Mouse (Mus musculus): ENCODE measurements around the gene Ltb. TPM values are rescaled to one million over a fixed set of nuclear protein-coding genes. Genes with fewer than 3 reads are reported as not detected.

Gene Ltb
- polyA plus RNA-seq, 1 experiment, result 12.1 TPM

DNA sequence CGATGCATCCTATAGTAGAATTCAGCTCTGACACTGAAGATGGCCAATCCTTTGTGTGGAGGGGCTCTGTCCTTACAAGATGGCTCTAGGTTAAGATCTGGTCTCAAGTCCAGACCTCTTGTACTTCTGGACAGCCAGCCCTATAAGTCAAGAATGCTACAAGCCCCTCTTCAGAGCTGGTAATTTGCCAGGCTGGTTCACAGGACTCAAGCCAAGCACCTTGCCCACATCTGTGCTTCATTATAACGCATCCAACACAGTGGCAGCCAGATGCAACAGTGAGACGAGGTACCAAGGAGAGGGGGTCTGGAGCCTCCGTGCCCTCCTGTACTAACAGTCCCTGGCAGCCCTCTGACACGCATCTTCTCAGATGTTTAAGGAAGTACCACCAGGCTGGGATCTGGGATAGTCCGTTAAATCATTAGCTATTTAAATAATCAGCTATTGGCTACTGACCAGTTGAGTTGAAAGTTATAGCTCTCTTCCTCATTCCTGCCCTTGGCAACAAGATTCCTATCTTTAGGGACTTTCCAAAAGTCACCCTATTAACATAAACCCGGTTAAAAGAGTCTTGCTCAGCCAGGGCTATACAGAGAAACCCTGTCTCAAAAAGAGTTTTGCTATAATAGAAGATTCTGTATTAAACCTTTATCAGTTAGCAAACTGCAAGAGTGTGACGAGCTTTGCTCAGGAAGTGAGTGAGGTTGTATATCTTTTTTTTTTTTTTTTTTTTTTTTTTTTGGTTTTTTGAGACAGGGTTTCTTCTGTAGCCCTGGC lies 19.9 kb upstream of the Ltb start:
- Histone ChIP-seq H3K9me3 (no peaks in the 10 kb centered on the region), H3K36me3 (replicated peaks; ENCODE audit: low read length) (peaks cover 9% of the 10 kb centered on the region), H3K4me3 (replicated peaks) (peak overlapping the region; percentile 19), H3K4me1 (peaks cover 52% of the 10 kb centered on the region), H3K27me3 (replicated peaks) (no peaks in the 10 kb centered on the region)
- TF ChIP-seq FLI1 (IDR thresholded peaks at IDR 0.05; ENCODE audit: low read length) (no peak), GATA1 (IDR thresholded peaks at IDR 0.05; ENCODE audit: borderline replicate concordance, low read length) (no peak)

DNA sequence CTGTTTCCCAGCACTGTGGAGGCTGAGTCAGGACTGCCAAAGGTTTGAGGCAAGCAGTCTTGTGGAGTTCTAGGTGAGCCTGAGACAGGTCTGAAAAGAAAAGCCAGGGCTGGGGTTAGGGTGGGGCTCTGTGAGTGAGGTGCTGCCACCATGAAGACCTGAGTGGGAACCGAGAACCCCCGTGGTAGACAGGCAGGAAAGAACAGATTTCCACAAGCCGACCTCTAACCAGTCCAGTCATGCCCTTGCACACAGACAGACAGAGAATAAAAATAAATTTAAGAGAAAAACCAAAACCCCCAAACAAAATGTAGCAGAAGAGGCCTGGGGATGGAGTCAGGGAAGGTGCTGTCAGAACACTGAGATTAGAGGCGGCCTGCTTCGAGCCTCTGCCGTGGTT lies 18.9 kb upstream of the Ltb start:
- Histone ChIP-seq H3K4me1 (peaks cover 58% of the 10 kb centered on the region), H3K27me3 (replicated peaks) (no peaks in the 10 kb centered on the region), H3K4me3 (replicated peaks) (no peak overlapping the region), H3K36me3 (replicated peaks; ENCODE audit: low read length) (peaks cover 19% of the 10 kb centered on the region), H3K9me3 (no peaks in the 10 kb centered on the region)
- TF ChIP-seq FLI1 (IDR thresholded peaks at IDR 0.05; ENCODE audit: low read length), result no peak
- no peak for TF ChIP-seq GATA1 (IDR thresholded peaks at IDR 0.05; ENCODE audit: borderline replicate concordance, low read length)

DNA sequence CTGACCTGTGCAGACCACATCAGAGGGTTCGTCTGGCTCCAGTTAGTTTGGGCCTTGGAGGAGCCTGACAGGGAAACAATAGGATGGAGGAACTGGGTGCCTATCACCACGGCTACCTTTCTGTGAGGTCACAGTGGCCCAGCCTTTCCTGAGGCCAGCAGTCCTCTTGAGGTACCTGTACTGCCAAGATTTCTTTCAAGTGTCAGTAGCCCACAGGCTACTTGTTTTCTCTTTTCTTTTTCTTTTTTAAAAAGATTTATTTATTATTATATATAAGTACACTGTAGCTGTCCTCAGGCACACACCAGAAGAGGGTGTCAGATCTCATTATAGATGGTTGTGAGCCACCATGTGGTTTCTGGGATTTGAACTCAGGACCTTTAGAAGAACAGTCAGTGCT lies 18.3 kb upstream of the Ltb start, which contains the start of gene Aif1:
Gene Aif1, minus strand, starts transcription at position 101 of the 400 bp plus-strand sequence.
- no peaks in the 10 kb centered on the region for H3K9me3 ChIP-seq
- H3K4me1 ChIP-seq, result peaks cover 59% of the 10 kb centered on the region
- TF ChIP-seq FLI1 (IDR thresholded peaks at IDR 0.05; ENCODE audit: low read length), result no peak
- no peak for TF ChIP-seq GATA1 (IDR thresholded peaks at IDR 0.05; ENCODE audit: borderline replicate concordance, low read length)
- no peaks in the 10 kb centered on the region for H3K27me3 ChIP-seq (replicated peaks)
- peaks cover 21% of the 10 kb centered on the region for H3K36me3 ChIP-seq (replicated peaks; ENCODE audit: low read length)
- H3K4me3 ChIP-seq (replicated peaks), result no peak within 1 kb of the TSS

DNA sequence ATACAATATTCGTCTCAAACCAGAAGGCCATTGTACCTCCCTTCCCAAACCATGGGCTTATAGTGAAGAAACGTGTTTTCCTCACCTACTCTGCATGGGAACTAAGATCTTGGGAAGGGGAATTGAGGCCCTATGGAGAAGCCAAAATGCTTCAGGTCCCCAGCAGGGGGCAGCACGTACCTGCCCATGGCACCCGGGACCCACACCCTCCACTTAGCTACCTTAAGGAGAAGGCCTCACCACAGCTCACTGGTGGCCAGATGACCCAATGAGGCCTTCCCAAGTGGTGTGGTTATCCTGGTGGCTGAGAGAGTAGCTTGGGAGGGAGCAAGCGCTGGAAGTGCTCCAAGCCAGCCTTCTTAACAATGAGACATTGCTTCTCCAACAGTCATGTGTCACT lies 15.7 kb upstream of the Ltb start:
- H3K4me3 ChIP-seq (replicated peaks), result no peak overlapping the region
- H3K27me3 ChIP-seq (replicated peaks), result no peaks in the 10 kb centered on the region
- no peaks in the 10 kb centered on the region for H3K9me3 ChIP-seq
- H3K36me3 ChIP-seq (replicated peaks; ENCODE audit: low read length), result peaks cover 28% of the 10 kb centered on the region
- TF ChIP-seq FLI1 (IDR thresholded peaks at IDR 0.05; ENCODE audit: low read length) (no peak), GATA1 (IDR thresholded peaks at IDR 0.05; ENCODE audit: borderline replicate concordance, low read length) (no peak)
- peaks cover 43% of the 10 kb centered on the region for H3K4me1 ChIP-seq

DNA sequence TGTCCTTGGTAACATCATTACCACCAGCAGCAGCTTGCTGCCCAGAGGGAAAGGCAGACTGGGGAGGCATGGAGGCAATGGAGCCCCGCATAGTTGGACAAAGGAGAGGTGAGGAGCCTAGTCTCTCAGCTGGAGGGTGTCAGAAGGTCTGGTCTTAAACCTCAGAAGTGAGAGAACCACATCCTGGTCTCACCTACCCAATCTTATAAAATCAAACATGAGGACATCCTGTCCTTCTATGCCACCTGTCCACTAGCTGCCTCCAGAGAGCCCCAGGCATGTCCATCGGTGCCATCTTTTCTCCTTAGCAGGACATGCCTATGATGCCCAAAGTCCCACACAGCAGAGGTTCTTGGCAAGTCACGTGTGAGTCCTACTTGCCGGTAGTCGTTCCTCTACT lies 14.1 kb upstream of the Ltb start:
- Histone ChIP-seq H3K4me3 (replicated peaks) (no peak overlapping the region), H3K36me3 (replicated peaks; ENCODE audit: low read length) (peaks cover 43% of the 10 kb centered on the region), H3K27me3 (replicated peaks) (no peaks in the 10 kb centered on the region), H3K4me1 (peaks cover 44% of the 10 kb centered on the region), H3K9me3 (no peaks in the 10 kb centered on the region)
- TF ChIP-seq FLI1 (IDR thresholded peaks at IDR 0.05; ENCODE audit: low read length) (no peak), GATA1 (IDR thresholded peaks at IDR 0.05; ENCODE audit: borderline replicate concordance, low read length) (no peak)

DNA sequence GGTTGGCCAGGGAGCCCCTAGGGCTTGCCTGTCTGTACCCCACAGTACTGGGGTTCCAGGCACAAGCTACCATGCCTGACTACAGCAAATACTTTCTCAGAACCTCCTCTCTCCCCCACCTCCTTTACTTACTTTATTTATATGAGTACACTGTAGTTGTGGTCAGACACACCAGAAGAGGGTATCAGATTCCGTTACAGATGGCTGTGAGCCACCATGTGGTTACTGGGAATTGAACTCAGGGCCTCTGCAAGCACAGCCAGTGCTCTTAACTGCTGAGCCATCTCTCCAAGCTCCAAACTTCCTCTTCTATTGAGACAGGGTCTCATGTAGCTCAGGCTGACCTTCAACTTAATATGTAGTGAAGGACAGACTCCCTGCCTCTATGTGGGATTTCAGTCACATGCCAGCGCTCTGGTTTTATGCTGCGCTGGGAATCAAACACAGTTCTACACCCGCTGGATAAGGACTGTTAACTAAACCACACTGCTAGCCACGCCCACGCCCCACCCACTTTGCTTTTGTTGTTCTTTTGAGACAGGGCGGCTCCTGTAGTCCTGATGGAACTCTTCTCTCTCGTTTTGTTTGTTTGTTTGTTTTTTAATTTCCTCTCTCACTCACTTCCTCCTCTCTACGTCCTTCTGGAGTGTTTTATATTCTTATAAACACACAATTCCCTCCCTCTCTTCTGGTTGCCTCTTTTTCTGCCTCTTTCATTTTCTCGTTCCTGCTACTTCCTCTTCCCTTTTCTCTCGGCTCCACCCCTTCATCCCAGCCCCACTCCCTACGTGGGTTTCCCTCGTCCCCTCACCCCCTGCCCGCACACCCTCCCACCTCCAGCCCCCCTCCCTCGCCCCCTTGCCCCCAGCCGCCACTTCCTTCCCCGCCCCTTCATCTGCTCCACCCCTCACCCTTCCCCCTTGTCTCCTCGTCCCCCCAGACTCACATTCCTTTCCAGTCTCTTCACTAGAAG lies 8.3 kb upstream of the Ltb start:
- H3K4me3 ChIP-seq (replicated peaks), result peak overlapping the region; percentile 90
- peaks cover 66% of the 10 kb centered on the region for H3K4me1 ChIP-seq
- TF ChIP-seq GATA1 (IDR thresholded peaks at IDR 0.05; ENCODE audit: borderline replicate concordance, low read length), result no peak
- no peak for TF ChIP-seq FLI1 (IDR thresholded peaks at IDR 0.05; ENCODE audit: low read length)

DNA sequence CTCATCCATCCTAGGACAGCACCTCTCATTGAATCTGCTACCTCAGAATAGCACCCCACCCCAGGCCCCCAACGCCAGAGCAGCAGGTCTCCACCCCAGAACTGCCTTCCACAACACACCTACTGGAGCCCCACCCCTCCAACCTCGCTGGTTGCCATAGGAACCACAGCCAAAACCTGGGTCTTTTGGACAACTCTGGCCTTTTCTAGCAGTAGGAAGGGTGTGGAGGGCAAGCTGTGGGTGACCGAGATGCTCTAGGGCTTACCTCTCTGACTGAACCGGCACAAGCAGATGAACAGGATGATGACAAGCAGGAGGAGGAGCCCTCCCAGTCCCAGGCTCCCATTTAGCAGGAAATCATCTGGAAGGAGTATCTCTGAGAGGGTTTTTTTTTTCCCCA lies 7.6 kb upstream of the Ltb start:
- H3K27me3 ChIP-seq (replicated peaks), result no peaks in the 10 kb centered on the region
- TF ChIP-seq GATA1 (IDR thresholded peaks at IDR 0.05; ENCODE audit: borderline replicate concordance, low read length), result no peak
- TF ChIP-seq FLI1 (IDR thresholded peaks at IDR 0.05; ENCODE audit: low read length), result no peak
- peaks cover 74% of the 10 kb centered on the region for H3K4me1 ChIP-seq
- H3K36me3 ChIP-seq (replicated peaks; ENCODE audit: low read length), result peaks cover 24% of the 10 kb centered on the region
- H3K9me3 ChIP-seq, result no peaks in the 10 kb centered on the region
- H3K4me3 ChIP-seq (replicated peaks), result peak overlapping the region; percentile 90

More for the DNA sequence above, 8.3 kb upstream of the Ltb start:
- peaks cover 24% of the 10 kb centered on the region for H3K36me3 ChIP-seq (replicated peaks; ENCODE audit: low read length)
- no peaks in the 10 kb centered on the region for H3K27me3 ChIP-seq (replicated peaks)
- H3K9me3 ChIP-seq, result no peaks in the 10 kb centered on the region

DNA sequence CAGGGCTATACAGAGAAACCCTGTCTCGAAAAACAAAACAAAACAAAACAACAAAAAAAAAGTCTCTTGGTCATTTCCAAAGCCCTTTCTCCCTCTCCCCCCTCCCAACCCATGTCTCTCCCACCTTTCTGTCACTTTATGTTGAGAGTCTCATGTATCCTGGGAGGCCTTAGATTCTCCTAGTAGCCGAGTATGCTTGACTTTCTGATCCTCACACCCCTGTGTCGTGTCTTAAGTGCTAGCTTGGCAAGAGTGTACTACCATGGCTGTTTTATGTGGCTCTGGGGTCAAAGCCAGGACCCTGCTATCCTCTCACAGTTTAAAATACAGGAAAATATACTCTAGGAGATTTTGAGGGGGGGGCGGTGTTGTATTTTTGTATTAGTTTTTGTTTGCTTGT lies 6.9 kb upstream of the Ltb start:
- Histone ChIP-seq H3K4me3 (replicated peaks) (peak overlapping the region; percentile 80), H3K27me3 (replicated peaks) (no peaks in the 10 kb centered on the region), H3K36me3 (replicated peaks; ENCODE audit: low read length) (peaks cover 24% of the 10 kb centered on the region), H3K4me1 (peaks cover 78% of the 10 kb centered on the region), H3K9me3 (no peaks in the 10 kb centered on the region)
- TF ChIP-seq GATA1 (IDR thresholded peaks at IDR 0.05; ENCODE audit: borderline replicate concordance, low read length) (no peak), FLI1 (IDR thresholded peaks at IDR 0.05; ENCODE audit: low read length) (no peak)

DNA sequence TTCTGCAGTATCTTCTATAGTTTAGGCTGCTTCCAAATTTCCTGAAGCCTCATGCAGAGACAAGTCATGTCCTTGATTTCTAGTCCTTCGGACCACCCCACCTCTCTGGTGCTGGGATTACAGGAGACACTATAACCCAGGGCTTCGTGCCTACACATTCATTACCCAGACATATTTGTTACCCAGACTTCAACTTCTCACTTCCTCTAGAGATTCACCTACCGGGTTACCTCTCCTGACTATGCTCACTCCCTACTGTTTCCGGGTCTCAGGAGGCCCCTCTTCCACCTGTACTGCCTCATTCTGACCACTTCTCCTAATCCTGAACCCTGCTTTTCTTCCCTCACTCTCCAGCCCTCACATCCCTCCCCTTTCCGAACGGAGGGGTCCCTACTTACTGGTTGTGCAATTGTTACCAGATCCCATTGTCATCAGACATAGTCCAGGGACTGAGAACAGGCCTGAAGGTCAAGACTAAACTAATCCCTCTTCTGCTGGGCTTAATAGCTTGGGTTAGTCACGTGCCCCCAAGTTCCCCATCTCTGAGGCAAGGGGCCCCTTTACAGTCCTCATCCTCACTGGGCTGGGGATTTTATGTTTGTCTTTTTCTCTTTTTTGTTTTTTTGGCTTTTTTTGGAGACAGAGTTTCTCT lies 6.2 kb upstream of the Ltb start, which contains the start of gene Lst1:
Gene Lst1, minus strand, starts transcription at position 481 of the 652 bp plus-strand sequence.
- no peaks in the 10 kb centered on the region for H3K9me3 ChIP-seq
- peaks cover 19% of the 10 kb centered on the region for H3K36me3 ChIP-seq (replicated peaks; ENCODE audit: low read length)
- H3K4me1 ChIP-seq, result peaks cover 80% of the 10 kb centered on the region
- no peaks in the 10 kb centered on the region for H3K27me3 ChIP-seq (replicated peaks)
- TF ChIP-seq FLI1 (IDR thresholded peaks at IDR 0.05; ENCODE audit: low read length) (no peak), GATA1 (IDR thresholded peaks at IDR 0.05; ENCODE audit: borderline replicate concordance, low read length) (no peak)
- peak within 1 kb of the TSS; percentile 87 for H3K4me3 ChIP-seq (replicated peaks)
